Mouse (Mus musculus): ENCODE data around the gene Brpf3. TPM values are rescaled to one million over a fixed set of nuclear protein-coding genes. Genes with fewer than 3 reads are reported as not detected.

Brpf3 gene
- polyA plus RNA-seq, 1 experiment: 63.1 TPM

DNA sequence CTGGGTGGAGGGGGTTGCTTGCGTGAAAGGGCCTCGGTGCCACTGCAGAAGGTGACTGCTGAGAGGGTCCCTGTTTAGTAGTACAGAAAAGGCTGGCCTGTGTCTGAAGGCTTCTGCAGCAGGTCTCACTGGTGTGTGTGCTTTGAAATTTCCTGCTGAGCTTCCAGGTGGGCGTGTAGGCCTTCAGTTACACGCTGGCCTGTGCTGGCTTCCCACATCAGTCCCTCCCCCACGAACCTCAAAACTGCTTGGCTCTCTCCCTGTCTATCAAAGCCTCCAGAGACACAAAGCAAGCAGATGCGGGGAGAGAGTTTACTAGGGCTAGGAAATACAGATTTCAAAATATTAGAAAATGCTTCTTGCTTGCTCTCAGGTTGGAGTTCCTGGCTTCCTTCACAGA is 24.0 kb downstream of the Brpf3 start:
- Histone ChIP-seq H3K27me3 (ENCODE audit: control insufficient read depth, insufficient read depth, low read length) (no peaks in the 10 kb centered on the region), H3K36me3 (ENCODE audit: control insufficient read depth, insufficient read depth, low read length) (peaks cover 47% of the 10 kb centered on the region), H3K4me3 (ENCODE audit: control insufficient read depth, insufficient read depth, low read length) (no peak overlapping the region), H3K27ac (ENCODE audit: control insufficient read depth, insufficient read depth, low read length) (no peak overlapping the region), H3K4me1 (replicated peaks; ENCODE audit: control insufficient read depth, insufficient read depth, low read length) (peaks cover 3% of the 10 kb centered on the region; the same call in 1 of the 2 replicates)
- 53% methylated on average over 6 of the region's 6 CpGs for WGBS
- no peak for DNase-seq
- TF ChIP-seq CTCF (IDR thresholded peaks at IDR 0.05; ENCODE audit: borderline replicate concordance, control insufficient read depth, extremely low read depth, insufficient read depth, low read length, poor library complexity) (no peak), POLR2A (IDR thresholded peaks at IDR 0.05; ENCODE audit: control insufficient read depth, extremely low read depth, insufficient read depth, low read length, poor library complexity) (no peak)

DNA sequence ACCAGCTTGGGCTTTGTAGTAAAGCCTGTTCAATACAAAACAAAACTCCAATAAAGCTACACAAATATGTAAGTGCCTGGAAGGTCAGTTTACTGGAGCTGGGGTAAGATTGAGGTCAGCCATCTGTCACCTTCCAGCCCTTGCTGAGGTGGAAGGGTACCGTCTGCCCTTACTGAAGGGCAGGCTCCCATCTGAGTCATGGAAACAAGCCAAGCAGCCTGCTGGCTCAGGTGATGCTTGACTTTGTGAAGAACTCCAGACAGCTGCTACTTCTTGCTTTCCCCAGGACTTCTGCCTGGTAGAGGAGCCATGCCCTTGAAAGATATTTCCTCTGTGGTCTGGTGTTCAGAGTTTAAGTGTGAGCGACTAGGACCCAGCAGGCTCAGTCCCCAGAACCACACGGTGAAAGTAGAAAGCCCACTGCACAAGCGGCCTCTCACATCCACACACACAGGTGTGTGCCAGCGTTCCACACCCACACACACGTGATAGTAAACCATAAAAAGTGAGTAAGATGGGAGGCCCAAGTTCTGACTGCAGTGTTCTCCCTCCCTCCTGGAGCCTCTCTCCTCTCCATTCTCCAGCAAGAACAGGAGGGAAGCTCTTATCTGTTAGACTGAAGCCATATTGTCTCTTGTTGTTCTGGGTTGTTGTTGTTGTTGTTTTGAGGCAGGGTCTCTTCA is 24.6 kb downstream of the Brpf3 start:
- peaks cover 47% of the 10 kb centered on the region for H3K36me3 ChIP-seq (ENCODE audit: control insufficient read depth, insufficient read depth, low read length)
- H3K27ac ChIP-seq (ENCODE audit: control insufficient read depth, insufficient read depth, low read length): no peak overlapping the region
- H3K4me1 ChIP-seq (replicated peaks; ENCODE audit: control insufficient read depth, insufficient read depth, low read length): peaks cover 3% of the 10 kb centered on the region; the same call in 1 of the 2 replicates
- no peaks in the 10 kb centered on the region for H3K27me3 ChIP-seq (ENCODE audit: control insufficient read depth, insufficient read depth, low read length)
- DNase-seq: no peak
- TF ChIP-seq CTCF (IDR thresholded peaks at IDR 0.05; ENCODE audit: borderline replicate concordance, control insufficient read depth, extremely low read depth, insufficient read depth, low read length, poor library complexity) (no peak), POLR2A (IDR thresholded peaks at IDR 0.05; ENCODE audit: control insufficient read depth, extremely low read depth, insufficient read depth, low read length, poor library complexity) (no peak)
- no peak overlapping the region for H3K4me3 ChIP-seq (ENCODE audit: control insufficient read depth, insufficient read depth, low read length)
- 83% methylated on average over 6 of the region's 6 CpGs for WGBS

- no peak overlapping the region for H3K27ac ChIP-seq (ENCODE audit: control insufficient read depth, insufficient read depth, low read length)
- H3K4me1 ChIP-seq (replicated peaks; ENCODE audit: control insufficient read depth, insufficient read depth, low read length): peaks cover 3% of the 10 kb centered on the region; the same call in 1 of the 2 replicates
- no peak for TF ChIP-seq POLR2A (IDR thresholded peaks at IDR 0.05; ENCODE audit: control insufficient read depth, extremely low read depth, insufficient read depth, low read length, poor library complexity)
- no peak overlapping the region for H3K4me3 ChIP-seq (ENCODE audit: control insufficient read depth, insufficient read depth, low read length)
- H3K27me3 ChIP-seq (ENCODE audit: control insufficient read depth, insufficient read depth, low read length): no peaks in the 10 kb centered on the region
- H3K36me3 ChIP-seq (ENCODE audit: control insufficient read depth, insufficient read depth, low read length): peaks cover 33% of the 10 kb centered on the region
- no peak for DNase-seq
- 94% methylated on average over 8 of the region's 8 CpGs for WGBS
Measured at GRCm38 (mm10) chr17:28827665-28828231, 26.9 kb downstream of the Brpf3 start.

GRCm38 (mm10) chr17:28829120-28829519 is 28.2 kb downstream of the Brpf3 start:
- Histone ChIP-seq H3K27me3 (ENCODE audit: control insufficient read depth, insufficient read depth, low read length) (no peaks in the 10 kb centered on the region), H3K4me3 (ENCODE audit: control insufficient read depth, insufficient read depth, low read length) (no peak overlapping the region), H3K27ac (ENCODE audit: control insufficient read depth, insufficient read depth, low read length) (no peak overlapping the region), H3K36me3 (ENCODE audit: control insufficient read depth, insufficient read depth, low read length) (peaks cover 28% of the 10 kb centered on the region), H3K4me1 (replicated peaks; ENCODE audit: control insufficient read depth, insufficient read depth, low read length) (peaks cover 3% of the 10 kb centered on the region; the same call in 1 of the 2 replicates)
- 96% methylated on average over 14 of the region's 14 CpGs for WGBS
- DNase-seq: no peak
- TF ChIP-seq CTCF (IDR thresholded peaks at IDR 0.05; ENCODE audit: borderline replicate concordance, control insufficient read depth, extremely low read depth, insufficient read depth, low read length, poor library complexity) (no peak), POLR2A (IDR thresholded peaks at IDR 0.05; ENCODE audit: control insufficient read depth, extremely low read depth, insufficient read depth, low read length, poor library complexity) (no peak)

DNA sequence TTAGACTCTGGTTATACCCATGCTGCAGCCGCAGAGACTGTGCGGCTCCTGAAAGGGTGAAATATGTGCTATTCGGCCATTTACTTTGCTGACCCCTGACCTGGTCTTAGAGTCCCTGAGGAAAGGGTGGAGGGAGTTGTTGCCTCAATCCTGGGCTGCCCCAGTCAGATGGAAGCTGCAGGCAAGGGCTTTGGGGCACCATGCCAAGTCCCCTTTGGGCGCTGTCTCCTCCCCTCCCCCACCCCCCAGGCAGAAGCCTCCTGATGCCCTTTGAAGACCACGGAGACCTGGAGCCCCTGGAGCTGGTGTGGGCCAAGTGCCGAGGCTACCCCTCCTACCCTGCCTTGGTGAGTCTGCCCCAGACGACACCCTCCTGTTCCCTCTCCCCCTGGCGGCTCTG is 30.2 kb downstream of the Brpf3 start:
- Histone ChIP-seq H3K27me3 (ENCODE audit: control insufficient read depth, insufficient read depth, low read length) (no peaks in the 10 kb centered on the region), H3K4me1 (replicated peaks; ENCODE audit: control insufficient read depth, insufficient read depth, low read length) (peaks cover 7% of the 10 kb centered on the region; the same call in 1 of the 2 replicates), H3K4me3 (ENCODE audit: control insufficient read depth, insufficient read depth, low read length) (no peak overlapping the region), H3K36me3 (ENCODE audit: control insufficient read depth, insufficient read depth, low read length) (peaks cover 23% of the 10 kb centered on the region; the same call in 1 of the 2 replicates), H3K27ac (ENCODE audit: control insufficient read depth, insufficient read depth, low read length) (no peak overlapping the region)
- WGBS: 96% methylated on average over 8 of the region's 8 CpGs
- no peak for DNase-seq
- TF ChIP-seq POLR2A (IDR thresholded peaks at IDR 0.05; ENCODE audit: control insufficient read depth, extremely low read depth, insufficient read depth, low read length, poor library complexity): no peak
- no peak for TF ChIP-seq CTCF (IDR thresholded peaks at IDR 0.05; ENCODE audit: borderline replicate concordance, control insufficient read depth, extremely low read depth, insufficient read depth, low read length, poor library complexity)

DNA sequence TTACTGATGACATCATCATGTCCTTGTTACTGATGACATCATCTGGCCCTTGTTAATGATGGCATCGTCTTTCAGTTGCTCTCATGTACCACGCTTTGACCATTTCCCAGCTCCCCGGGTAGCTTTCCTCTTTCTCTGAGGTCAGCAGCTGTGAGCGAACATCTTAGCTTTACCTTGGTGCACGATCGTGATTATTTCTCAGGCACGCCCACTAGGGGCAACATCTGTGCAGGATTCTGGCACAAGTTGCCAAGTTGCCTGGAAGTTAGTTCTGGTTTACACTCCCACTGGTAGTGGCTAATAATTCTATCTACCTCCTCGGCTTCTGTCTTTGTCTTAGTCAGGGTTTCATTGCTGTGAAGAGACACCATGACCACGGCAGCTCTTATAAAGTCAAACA is 31.1 kb downstream of the Brpf3 start:
- H3K27me3 ChIP-seq (ENCODE audit: control insufficient read depth, insufficient read depth, low read length): no peaks in the 10 kb centered on the region
- peaks cover 15% of the 10 kb centered on the region; the same call in 1 of the 2 replicates for H3K4me1 ChIP-seq (replicated peaks; ENCODE audit: control insufficient read depth, insufficient read depth, low read length)
- WGBS: 93% methylated on average over 9 of the region's 9 CpGs
- no peak for DNase-seq
- H3K4me3 ChIP-seq (ENCODE audit: control insufficient read depth, insufficient read depth, low read length): no peak overlapping the region
- peaks cover 24% of the 10 kb centered on the region for H3K36me3 ChIP-seq (ENCODE audit: control insufficient read depth, insufficient read depth, low read length)
- no peak overlapping the region for H3K27ac ChIP-seq (ENCODE audit: control insufficient read depth, insufficient read depth, low read length)
- no peak for TF ChIP-seq CTCF (IDR thresholded peaks at IDR 0.05; ENCODE audit: borderline replicate concordance, control insufficient read depth, extremely low read depth, insufficient read depth, low read length, poor library complexity)
- no peak for TF ChIP-seq POLR2A (IDR thresholded peaks at IDR 0.05; ENCODE audit: control insufficient read depth, extremely low read depth, insufficient read depth, low read length, poor library complexity)

Measured in thymus, adult 2 months (tissue).